Mouse (Mus musculus): ENCODE data around the gene Itfg1. TPM values are rescaled to one million over a fixed set of nuclear protein-coding genes. Genes with fewer than 3 reads are reported as not detected.

Gene Itfg1
- 258 and 286 TPM in 2 replicates for total RNA-seq (2014; rRNA removed)
- polyA plus RNA-seq (2015; fragmentation: Nextera tagmentation; extraction: Ambion mirVana), result 226 and 227 TPM in 2 replicates

GRCm38 (mm10) chr8:85840657-85841488, at the start of gene Itfg1, which contains the start of gene Phkb:
TSS of gene Itfg1 (minus strand) at chr8:85840921.
TSS of gene Phkb (plus strand) at chr8:85840959.
- WGBS, result under 1% methylated on average over 52 of the region's 54 CpGs
- no peaks in the 10 kb centered on the region for H3K36me3 ChIP-seq (ENCODE audit: insufficient read depth, low read length)
- peak within 1 kb of the TSS; percentile 96 for H3K27ac ChIP-seq (ENCODE audit: low read depth, low read length)
- TF ChIP-seq CTCF (IDR thresholded peaks at IDR 0.05), result 0 out of 2 replicates have a peak, but pooled peaks have one; percentile 1
- peak within 1 kb of the TSS; percentile 77 for H3K4me2 ChIP-seq (ENCODE audit: low read depth, low read length, poor library complexity, severe bottlenecking)
- no peaks in the 10 kb centered on the region for H3K9me3 ChIP-seq (ENCODE audit: low read length)
- H3K4me3 ChIP-seq (ENCODE audit: low read depth, low read length), result peak within 1 kb of the TSS; percentile 91
- peak within 1 kb of the TSS; percentile 96 for H3K9ac ChIP-seq (replicated peaks; ENCODE audit: low read length, poor library complexity, severe bottlenecking)
- peak; percentile 98 for ATAC-seq (ENCODE audit: low FRiP score)
- H3K4me1 ChIP-seq (ENCODE audit: insufficient read depth, low read length), result peaks cover 7% of the 10 kb centered on the region
- peak; percentile 92 for DNase-seq (ENCODE audit: low spot score)
- no peaks in the 10 kb centered on the region for H3K27me3 ChIP-seq (ENCODE audit: insufficient read depth, low read length)

- Histone ChIP-seq H3K4me3 (ENCODE audit: low read depth, low read length) (no peak overlapping the region), H3K36me3 (ENCODE audit: insufficient read depth, low read length) (no peaks in the 10 kb centered on the region), H3K4me1 (ENCODE audit: insufficient read depth, low read length) (no peaks in the 10 kb centered on the region), H3K9me3 (ENCODE audit: low read length) (no peaks in the 10 kb centered on the region), H3K27ac (ENCODE audit: low read depth, low read length) (no peak overlapping the region), H3K27me3 (ENCODE audit: insufficient read depth, low read length) (no peaks in the 10 kb centered on the region), H3K4me2 (ENCODE audit: low read depth, low read length, poor library complexity, severe bottlenecking) (no peak overlapping the region), H3K9ac (replicated peaks; ENCODE audit: low read length, poor library complexity, severe bottlenecking) (no peak overlapping the region)
- TF ChIP-seq CTCF (IDR thresholded peaks at IDR 0.05), result no peak
- no peak for ATAC-seq (ENCODE audit: low FRiP score)
- 91% methylated on average over 3 of the region's 3 CpGs for WGBS
- DNase-seq (ENCODE audit: low spot score), result no peak
These were observed 44.1 kb upstream of the Itfg1 start for GRCm38 (mm10) chr8:85884811-85885210.

- no peak for TF ChIP-seq CTCF (IDR thresholded peaks at IDR 0.05)
- Histone ChIP-seq H3K27me3 (ENCODE audit: insufficient read depth, low read length) (no peaks in the 10 kb centered on the region), H3K4me2 (ENCODE audit: low read depth, low read length, poor library complexity, severe bottlenecking) (no peak overlapping the region), H3K9me3 (ENCODE audit: low read length) (no peaks in the 10 kb centered on the region), H3K4me3 (ENCODE audit: low read depth, low read length) (no peak overlapping the region), H3K36me3 (ENCODE audit: insufficient read depth, low read length) (no peaks in the 10 kb centered on the region), H3K27ac (ENCODE audit: low read depth, low read length) (no peak overlapping the region), H3K4me1 (ENCODE audit: insufficient read depth, low read length) (no peaks in the 10 kb centered on the region), H3K9ac (replicated peaks; ENCODE audit: low read length, poor library complexity, severe bottlenecking) (no peak overlapping the region)
- WGBS, result 72% methylated on average over 7 of the region's 7 CpGs
- ATAC-seq (ENCODE audit: low FRiP score) (no peak), DNase-seq (ENCODE audit: low spot score) (no peak)
These were observed 38.9 kb upstream of the Itfg1 start for GRCm38 (mm10) chr8:85879624-85880023.

- Histone ChIP-seq H3K36me3 (ENCODE audit: insufficient read depth, low read length) (no peaks in the 10 kb centered on the region), H3K9me3 (ENCODE audit: low read length) (no peaks in the 10 kb centered on the region), H3K4me3 (ENCODE audit: low read depth, low read length) (no peak overlapping the region), H3K4me1 (ENCODE audit: insufficient read depth, low read length) (no peaks in the 10 kb centered on the region), H3K27ac (ENCODE audit: low read depth, low read length) (no peak overlapping the region), H3K9ac (replicated peaks; ENCODE audit: low read length, poor library complexity, severe bottlenecking) (no peak overlapping the region), H3K4me2 (ENCODE audit: low read depth, low read length, poor library complexity, severe bottlenecking) (no peak overlapping the region), H3K27me3 (ENCODE audit: insufficient read depth, low read length) (no peaks in the 10 kb centered on the region)
- ATAC-seq (ENCODE audit: low FRiP score), result no peak
- no peak for TF ChIP-seq CTCF (IDR thresholded peaks at IDR 0.05)
- DNase-seq (ENCODE audit: low spot score), result no peak
- WGBS, result 97% methylated on average over 8 of the region's 8 CpGs
These were observed 37.3 kb upstream of the Itfg1 start for GRCm38 (mm10) chr8:85877976-85878375.

GRCm38 (mm10) chr8:85871660-85872059, 30.9 kb upstream of the Itfg1 start:
- H3K36me3 ChIP-seq (ENCODE audit: insufficient read depth, low read length), result no peaks in the 10 kb centered on the region
- H3K27me3 ChIP-seq (ENCODE audit: insufficient read depth, low read length), result no peaks in the 10 kb centered on the region
- no peak overlapping the region for H3K4me3 ChIP-seq (ENCODE audit: low read depth, low read length)
- H3K9me3 ChIP-seq (ENCODE audit: low read length), result no peaks in the 10 kb centered on the region
- no peak overlapping the region for H3K4me2 ChIP-seq (ENCODE audit: low read depth, low read length, poor library complexity, severe bottlenecking)
- no peaks in the 10 kb centered on the region for H3K4me1 ChIP-seq (ENCODE audit: insufficient read depth, low read length)
- WGBS, result 75% methylated on average over 2 of the region's 2 CpGs
- H3K27ac ChIP-seq (ENCODE audit: low read depth, low read length), result no peak overlapping the region
- ATAC-seq (ENCODE audit: low FRiP score) (no peak), DNase-seq (ENCODE audit: low spot score) (peak; percentile 21)
- no peak overlapping the region for H3K9ac ChIP-seq (replicated peaks; ENCODE audit: low read length, poor library complexity, severe bottlenecking)
- TF ChIP-seq CTCF (IDR thresholded peaks at IDR 0.05), result no peak

- no peak for ATAC-seq (ENCODE audit: low FRiP score)
- DNase-seq (ENCODE audit: low spot score), result no peak
- Histone ChIP-seq H3K9ac (replicated peaks; ENCODE audit: low read length, poor library complexity, severe bottlenecking) (no peak overlapping the region), H3K27ac (ENCODE audit: low read depth, low read length) (no peak overlapping the region), H3K4me2 (ENCODE audit: low read depth, low read length, poor library complexity, severe bottlenecking) (no peak overlapping the region), H3K9me3 (ENCODE audit: low read length) (no peaks in the 10 kb centered on the region), H3K4me1 (ENCODE audit: insufficient read depth, low read length) (no peaks in the 10 kb centered on the region), H3K4me3 (ENCODE audit: low read depth, low read length) (no peak overlapping the region), H3K36me3 (ENCODE audit: insufficient read depth, low read length) (no peaks in the 10 kb centered on the region), H3K27me3 (ENCODE audit: insufficient read depth, low read length) (no peaks in the 10 kb centered on the region)
- no peak for TF ChIP-seq CTCF (IDR thresholded peaks at IDR 0.05)
- 94% methylated on average over 1 of the region's 1 CpGs for whole genome bisulfite sequencing
These were observed 21.7 kb upstream of the Itfg1 start for GRCm38 (mm10) chr8:85862381-85862780.
